Mouse (Mus musculus): Measurements from ENCODE around the gene Paip2b.
"Not testable (repeated sequence)": the region's sequence is repeated elsewhere in the genome, so short reads cannot be mapped to it uniquely, and the experiment has no call there.

Gene Paip2b

DNA sequence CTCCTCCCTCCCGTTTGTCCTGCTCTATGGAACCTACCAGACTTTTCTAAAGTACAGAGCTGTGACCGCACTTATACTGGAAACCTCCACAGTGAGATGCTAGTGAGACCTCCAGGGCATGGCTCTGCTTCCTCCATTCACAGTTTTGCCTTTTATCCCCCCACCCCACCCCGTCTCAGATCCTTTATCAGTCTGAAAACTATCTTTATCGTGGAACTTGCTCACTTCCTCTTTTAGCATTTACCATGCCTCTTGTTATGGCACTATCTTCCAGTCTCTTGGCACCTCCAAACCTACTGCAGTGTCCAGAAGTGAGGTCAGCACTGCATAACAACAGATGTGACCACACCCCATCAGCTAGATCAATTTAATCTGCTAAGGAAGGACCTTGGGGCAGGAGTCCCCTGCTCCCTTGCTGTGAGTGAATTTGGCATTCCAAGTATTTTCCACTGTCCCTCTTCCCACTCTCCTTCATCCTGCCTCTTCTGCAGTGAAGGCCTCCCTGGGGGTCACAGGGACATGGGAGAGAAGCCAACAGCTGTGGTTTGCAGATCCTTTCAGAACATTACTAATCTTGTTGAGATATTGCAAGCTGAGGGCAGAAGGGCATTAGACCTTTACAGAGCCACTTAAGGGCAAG lies 40.2 kb downstream of the Paip2b start:
- Histone ChIP-seq H3K36me3 (ENCODE audit: insufficient read depth, low read length) (no peaks in the 10 kb centered on the region), H3K4me1 (replicated peaks; ENCODE audit: low read depth, low read length) (peaks cover 26% of the 10 kb centered on the region), H3K27me3 (ENCODE audit: insufficient read depth, low read length) (peaks cover 2% of the 10 kb centered on the region; the same call in 1 of the 2 replicates)

DNA sequence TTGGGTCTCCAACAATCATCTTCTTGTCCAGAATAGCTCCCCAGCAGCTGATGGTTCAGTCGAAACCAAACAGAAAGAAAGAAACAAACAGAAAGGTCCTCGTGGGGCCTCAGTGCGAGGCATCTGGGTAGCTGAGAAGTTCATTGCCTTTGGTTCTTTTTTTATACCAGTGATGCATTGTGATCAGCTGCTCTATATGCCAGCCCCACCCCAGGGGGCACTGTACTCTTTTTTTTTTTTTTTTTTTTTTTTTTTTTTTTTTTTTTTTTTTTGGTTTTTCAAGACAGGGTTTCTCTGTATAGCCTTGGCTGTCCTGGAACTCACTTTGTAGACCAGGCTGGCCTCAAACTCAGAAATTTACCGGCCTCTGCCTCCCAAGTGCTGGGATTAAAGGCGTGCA lies 41.0 kb downstream of the Paip2b start:
- H3K27me3 ChIP-seq (ENCODE audit: insufficient read depth, low read length); H3K9me3 ChIP-seq (ENCODE audit: low read length); H3K4me3 ChIP-seq (replicated peaks; ENCODE audit: low read length); H3K36me3 ChIP-seq (ENCODE audit: insufficient read depth, low read length): not testable (repeated sequence)
- H3K4me1 ChIP-seq (replicated peaks; ENCODE audit: low read depth, low read length), result peaks cover 20% of the 10 kb centered on the region

More for the DNA sequence above, 40.2 kb downstream of the Paip2b start:
- no peak for TF ChIP-seq NANOG (IDR thresholded peaks at IDR 0.05; ENCODE audit: borderline replicate concordance, low read length)
- TF ChIP-seq POU5F1 (IDR thresholded peaks at IDR 0.05; ENCODE audit: borderline replicate concordance, low read length), result no peak
- no peak for TF ChIP-seq CTCF (conservative IDR thresholded peaks at IDR 0.05; ENCODE audit: low read length)
- no peak overlapping the region for H3K4me3 ChIP-seq (replicated peaks; ENCODE audit: low read length)
- H3K9me3 ChIP-seq (ENCODE audit: low read length), result peaks cover 6% of the 10 kb centered on the region; the same call in 1 of the 2 replicates

DNA sequence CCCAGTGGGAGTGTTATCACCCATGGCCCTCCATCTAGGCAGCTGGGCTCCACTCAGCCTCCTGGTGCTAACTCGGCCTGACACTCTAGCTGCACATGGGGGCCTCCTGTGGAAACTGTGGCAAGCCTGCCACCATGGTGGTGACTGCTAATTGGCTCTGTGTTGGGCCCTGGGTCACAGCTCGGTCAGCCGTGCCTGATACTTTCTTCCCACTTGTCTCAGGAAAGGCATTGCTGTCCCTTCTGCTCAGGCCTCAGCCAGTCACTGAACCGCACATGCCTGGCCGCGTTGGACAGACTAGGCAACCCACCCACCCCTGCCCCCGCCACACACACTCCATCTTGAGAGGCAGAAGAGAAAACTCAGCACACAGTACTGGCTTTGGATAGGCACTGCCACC lies 43.0 kb downstream of the Paip2b start:
- H3K9me3 ChIP-seq (ENCODE audit: low read length), result peaks cover 6% of the 10 kb centered on the region; the same call in 1 of the 2 replicates
- peaks cover 9% of the 10 kb centered on the region; the same call in 1 of the 2 replicates for H3K27me3 ChIP-seq (ENCODE audit: insufficient read depth, low read length)
- TF ChIP-seq NANOG (IDR thresholded peaks at IDR 0.05; ENCODE audit: borderline replicate concordance, low read length) (no peak), CTCF (conservative IDR thresholded peaks at IDR 0.05; ENCODE audit: low read length) (no peak), POU5F1 (IDR thresholded peaks at IDR 0.05; ENCODE audit: borderline replicate concordance, low read length) (no peak)
- no peak overlapping the region for H3K4me3 ChIP-seq (replicated peaks; ENCODE audit: low read length)
- peaks cover 11% of the 10 kb centered on the region for H3K4me1 ChIP-seq (replicated peaks; ENCODE audit: low read depth, low read length)
- no peaks in the 10 kb centered on the region for H3K36me3 ChIP-seq (ENCODE audit: insufficient read depth, low read length)

DNA sequence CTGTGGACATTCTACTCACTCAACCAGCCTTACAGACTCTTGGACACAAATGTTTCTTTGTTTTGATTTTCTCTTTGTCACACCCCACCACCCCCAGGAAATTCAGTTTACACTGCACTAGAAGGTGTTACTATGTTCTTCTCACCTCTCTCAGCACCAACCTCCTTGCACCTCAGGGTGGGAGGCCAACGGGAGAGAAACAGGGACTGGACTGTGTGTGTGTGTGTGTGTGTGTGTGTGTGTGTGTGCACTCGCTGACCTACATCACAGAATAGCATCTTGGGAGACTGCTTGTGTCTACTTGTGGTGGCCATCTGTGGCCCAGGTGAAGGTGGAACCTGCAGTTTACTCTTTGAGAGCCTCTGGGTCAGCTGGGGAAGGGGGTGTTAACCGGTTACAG lies 45.1 kb downstream of the Paip2b start:
- Histone ChIP-seq H3K4me3 (replicated peaks; ENCODE audit: low read length) (no peak overlapping the region), H3K4me1 (replicated peaks; ENCODE audit: low read depth, low read length) (peaks cover 6% of the 10 kb centered on the region), H3K9me3 (ENCODE audit: low read length) (peaks cover 6% of the 10 kb centered on the region; the same call in 1 of the 2 replicates), H3K36me3 (ENCODE audit: insufficient read depth, low read length) (no peaks in the 10 kb centered on the region), H3K27me3 (ENCODE audit: insufficient read depth, low read length) (peaks cover 15% of the 10 kb centered on the region)
- TF ChIP-seq CTCF (conservative IDR thresholded peaks at IDR 0.05; ENCODE audit: low read length), result no peak
- no peak for TF ChIP-seq NANOG (IDR thresholded peaks at IDR 0.05; ENCODE audit: borderline replicate concordance, low read length)
- no peak for TF ChIP-seq POU5F1 (IDR thresholded peaks at IDR 0.05; ENCODE audit: borderline replicate concordance, low read length)

DNA sequence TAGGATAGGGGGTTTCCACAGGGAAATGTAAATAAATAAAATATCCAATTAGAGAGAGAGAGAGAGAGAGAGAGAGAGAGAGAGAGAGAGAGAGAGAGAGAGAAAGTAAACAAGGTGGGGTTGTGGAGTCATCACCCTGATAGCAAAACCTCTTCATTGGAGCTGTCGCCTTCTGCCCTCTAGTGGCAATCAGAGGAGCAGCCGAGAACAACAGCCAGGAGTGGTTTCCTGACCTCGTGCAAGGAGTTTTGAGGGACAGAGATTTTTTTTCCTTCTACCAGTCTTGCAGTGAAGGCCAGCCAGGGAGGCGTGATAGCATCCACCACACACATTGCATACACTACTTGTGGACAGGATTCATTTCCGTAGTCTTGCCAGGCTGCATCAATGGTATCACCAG lies 52.5 kb downstream of the Paip2b start:
- Histone ChIP-seq H3K4me3 (replicated peaks; ENCODE audit: low read length) (no peak overlapping the region), H3K4me1 (replicated peaks; ENCODE audit: low read depth, low read length) (peaks cover 16% of the 10 kb centered on the region), H3K27me3 (ENCODE audit: insufficient read depth, low read length) (peaks cover 22% of the 10 kb centered on the region), H3K36me3 (ENCODE audit: insufficient read depth, low read length) (no peaks in the 10 kb centered on the region), H3K9me3 (ENCODE audit: low read length) (no peaks in the 10 kb centered on the region)
- peak; percentile 72 for TF ChIP-seq CTCF (conservative IDR thresholded peaks at IDR 0.05; ENCODE audit: low read length)
- no peak for TF ChIP-seq POU5F1 (IDR thresholded peaks at IDR 0.05; ENCODE audit: borderline replicate concordance, low read length)

DNA sequence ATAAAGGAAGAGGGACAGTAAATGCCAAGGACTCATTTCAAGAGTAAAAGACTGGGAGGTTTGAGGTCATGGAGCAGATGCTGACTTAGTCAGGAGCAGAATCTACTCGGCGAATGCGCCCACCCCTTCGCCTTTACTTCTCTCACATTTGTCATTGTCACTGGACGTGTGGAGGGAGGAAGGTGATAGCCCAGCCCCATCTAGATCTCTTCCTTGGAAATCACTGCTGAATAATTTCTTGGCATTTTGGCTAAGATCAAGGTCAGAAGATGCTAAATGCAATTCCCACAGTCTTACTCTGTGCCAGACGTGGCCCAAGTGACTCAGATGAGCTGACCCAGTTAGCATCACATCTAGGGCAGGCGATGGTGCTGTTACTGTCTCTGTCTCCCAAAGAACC lies 53.2 kb downstream of the Paip2b start:
- peaks cover 23% of the 10 kb centered on the region for H3K4me1 ChIP-seq (replicated peaks; ENCODE audit: low read depth, low read length)
- no peaks in the 10 kb centered on the region for H3K9me3 ChIP-seq (ENCODE audit: low read length)
- H3K4me3 ChIP-seq (replicated peaks; ENCODE audit: low read length), result no peak overlapping the region
- peaks cover 19% of the 10 kb centered on the region for H3K27me3 ChIP-seq (ENCODE audit: insufficient read depth, low read length)
- H3K36me3 ChIP-seq (ENCODE audit: insufficient read depth, low read length), result peaks cover 5% of the 10 kb centered on the region
- TF ChIP-seq NANOG (IDR thresholded peaks at IDR 0.05; ENCODE audit: borderline replicate concordance, low read length) (no peak), CTCF (conservative IDR thresholded peaks at IDR 0.05; ENCODE audit: low read length) (no peak), POU5F1 (IDR thresholded peaks at IDR 0.05; ENCODE audit: borderline replicate concordance, low read length) (no peak)

DNA sequence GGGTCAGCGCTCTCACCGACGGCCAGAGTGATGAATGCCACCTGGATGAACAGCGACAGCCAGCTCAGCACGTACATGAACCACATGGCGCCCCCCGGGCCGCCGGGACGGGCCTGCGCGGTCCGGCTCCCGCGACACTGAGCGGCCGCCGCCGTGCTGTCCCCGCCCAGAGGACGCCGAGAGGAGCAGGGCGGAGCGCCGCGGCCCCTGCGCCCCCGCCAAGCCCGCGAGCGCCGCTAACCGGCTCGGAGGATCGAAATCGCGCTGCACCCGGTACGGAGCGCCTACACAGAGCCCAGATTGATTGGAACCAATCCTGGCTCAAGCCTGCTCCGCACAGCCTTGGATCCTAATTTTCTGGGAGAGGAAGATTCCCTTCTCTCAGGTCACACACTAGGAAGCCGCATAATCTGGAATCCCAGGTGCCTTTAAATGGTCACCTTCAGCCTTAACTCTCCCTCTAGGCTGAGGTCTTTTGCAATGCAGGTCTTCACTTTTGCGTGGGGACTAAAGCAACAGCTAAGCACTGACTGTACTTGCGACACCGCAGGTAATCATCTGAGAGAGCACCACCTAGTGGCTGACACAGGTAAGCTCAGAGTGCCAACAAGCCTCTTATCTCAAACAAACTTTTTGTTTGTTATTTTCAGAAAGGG lies 55.8 kb downstream of the Paip2b start, which contains the start of gene Tex261:
Gene Tex261 (minus strand): TSS at position 176 of the 656 bp plus-strand sequence.
- H3K4me3 ChIP-seq (replicated peaks; ENCODE audit: low read length), result peak within 1 kb of the TSS; percentile 99
- H3K4me1 ChIP-seq (replicated peaks; ENCODE audit: low read depth, low read length), result peaks cover 40% of the 10 kb centered on the region
- TF ChIP-seq CTCF (conservative IDR thresholded peaks at IDR 0.05; ENCODE audit: low read length), result peak; percentile 93
- TF ChIP-seq NANOG (IDR thresholded peaks at IDR 0.05; ENCODE audit: borderline replicate concordance, low read length), result no peak
- H3K27me3 ChIP-seq (ENCODE audit: insufficient read depth, low read length), result peaks cover 12% of the 10 kb centered on the region
- no peaks in the 10 kb centered on the region for H3K9me3 ChIP-seq (ENCODE audit: low read length)
- H3K36me3 ChIP-seq (ENCODE audit: insufficient read depth, low read length), result peaks cover 31% of the 10 kb centered on the region

DNA sequence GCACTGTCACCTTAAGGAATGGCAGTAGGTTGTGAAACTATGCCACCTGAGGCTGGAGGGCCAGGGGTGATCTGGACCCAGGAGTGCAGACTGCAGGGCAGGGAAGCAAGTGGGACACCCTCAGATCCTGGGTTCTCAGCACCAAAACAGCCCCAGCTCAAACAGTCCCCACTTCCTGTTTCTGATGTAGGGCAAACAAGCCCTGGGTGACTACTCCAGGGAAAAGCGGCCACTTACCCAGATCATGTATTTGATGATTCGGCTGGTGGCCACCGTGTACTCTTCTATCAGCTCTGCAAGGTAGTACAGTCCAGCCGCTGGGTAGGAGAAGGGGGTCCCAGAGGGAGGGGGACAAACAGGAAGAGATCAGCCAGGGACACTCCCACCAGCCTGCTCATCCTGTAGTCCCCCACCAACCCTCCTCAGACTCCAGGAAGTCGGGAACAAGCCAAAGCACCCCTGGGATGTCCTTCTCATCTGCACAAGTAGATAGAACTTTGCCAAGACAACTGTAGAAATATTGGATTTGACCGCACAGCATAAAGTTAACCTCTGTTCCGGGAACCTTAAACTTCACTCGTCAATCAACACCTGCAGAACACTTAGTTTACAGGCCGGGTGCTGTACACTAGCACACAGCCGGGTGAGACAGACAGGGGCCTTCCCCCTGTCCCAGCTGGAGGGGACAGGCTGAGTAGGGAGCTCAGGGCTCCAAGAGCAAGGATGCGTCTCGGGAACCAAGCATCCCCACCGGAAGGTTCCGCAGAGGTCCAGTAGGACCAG lies 56.6 kb downstream of the Paip2b start:
- H3K4me1 ChIP-seq (replicated peaks; ENCODE audit: low read depth, low read length), result peaks cover 41% of the 10 kb centered on the region
- peak overlapping the region; percentile 99 for H3K4me3 ChIP-seq (replicated peaks; ENCODE audit: low read length)
- no peaks in the 10 kb centered on the region for H3K9me3 ChIP-seq (ENCODE audit: low read length)
- peaks cover 4% of the 10 kb centered on the region for H3K27me3 ChIP-seq (ENCODE audit: insufficient read depth, low read length)
- peaks cover 39% of the 10 kb centered on the region for H3K36me3 ChIP-seq (ENCODE audit: insufficient read depth, low read length)
- no peak for TF ChIP-seq NANOG (IDR thresholded peaks at IDR 0.05; ENCODE audit: borderline replicate concordance, low read length)
- TF ChIP-seq POU5F1 (IDR thresholded peaks at IDR 0.05; ENCODE audit: borderline replicate concordance, low read length), result no peak
- no peak for TF ChIP-seq CTCF (conservative IDR thresholded peaks at IDR 0.05; ENCODE audit: low read length)

Measured in E14TG2a.4 (cell line).